Mouse (Mus musculus) heart, embryonic 13.5 days (tissue): ENCODE results near the gene Ston1. TPM values are rescaled to one million over a fixed set of nuclear protein-coding genes. Genes with fewer than 3 reads are reported as not detected.

Experiments used
- ATAC-seq: fragments of 200-750 bp; cut with Nextera tagmentation; 2 replicates; pipeline ENCODE4 v1.8.0; 2017; ENCODE audit warnings: moderate TSS enrichment; ENCODE audit not compliant: insufficient number of reproducible peaks, low FRiP score, low TSS enrichment; ENCODE audit errors: extremely low read depth
- H3K27ac ChIP-seq: fragments of 300-500 bp; sonication (generic); replicated peaks from 2 replicates; pipeline ENCODE4 v1.5.1; 2015; ENCODE audit warnings: moderate library complexity, mild to moderate bottlenecking, inconsistent platforms
- H3K27me3 ChIP-seq: fragments of 300-500 bp; sonication (generic); replicated peaks from 2 replicates; pipeline ENCODE4 v1.6.1; 2015; ENCODE audit warnings: mild to moderate bottlenecking, inconsistent platforms
- H3K36me3 ChIP-seq: fragments of 300-500 bp; sonication (generic); 2 replicates; pipeline ENCODE4 v1.6.1; 2015; ENCODE audit warnings: mild to moderate bottlenecking, inconsistent platforms
- H3K4me1 ChIP-seq: fragments of 300-500 bp; sonication (generic); 2 replicates; pipeline ENCODE4 v1.6.1; 2015; ENCODE audit warnings: inconsistent platforms
- H3K4me2 ChIP-seq: fragments of 300-500 bp; sonication (generic); 2 replicates; pipeline ENCODE4 v1.6.1; 2015; ENCODE audit warnings: inconsistent platforms, mild to moderate bottlenecking, moderate library complexity
- H3K4me3 ChIP-seq: fragments of 300-500 bp; sonication (generic); 2 replicates; pipeline ENCODE4 v1.5.1; 2015; ENCODE audit warnings: moderate library complexity, mild to moderate bottlenecking, inconsistent platforms
- H3K9ac ChIP-seq: fragments of 300-500 bp; sonication (generic); 2 replicates; pipeline ENCODE4 v1.6.1; 2015; ENCODE audit warnings: inconsistent platforms, mild to moderate bottlenecking, moderate library complexity
- H3K9me3 ChIP-seq: fragments of 300-500 bp; sonication (generic); 2 replicates; pipeline ENCODE4 v1.6.1; 2016; ENCODE audit warnings: inconsistent platforms
- WGBS: fragments of 180-500 bp; shearing (Covaris S2); methylation state at CpG from one replicate; pipeline ENCODE4 v1.1.7; 2015; ENCODE audit warnings: mixed read lengths; 5-methylcytosine and 5-hydroxymethylcytosine counted together
- polyA plus RNA-seq: library from polyadenylated mRNA; unstranded; fragments of >200 nt; fragmentation: Nextera tagmentation; extraction: Ambion mirVana; gene quantifications from 2 replicates; pipeline ENCODE4 v1.2.1, GENCODE M21; 2015

Ston1 gene
- polyA plus RNA-seq, 1 experiment from 2014 or later = 6.4 TPM

DNA sequence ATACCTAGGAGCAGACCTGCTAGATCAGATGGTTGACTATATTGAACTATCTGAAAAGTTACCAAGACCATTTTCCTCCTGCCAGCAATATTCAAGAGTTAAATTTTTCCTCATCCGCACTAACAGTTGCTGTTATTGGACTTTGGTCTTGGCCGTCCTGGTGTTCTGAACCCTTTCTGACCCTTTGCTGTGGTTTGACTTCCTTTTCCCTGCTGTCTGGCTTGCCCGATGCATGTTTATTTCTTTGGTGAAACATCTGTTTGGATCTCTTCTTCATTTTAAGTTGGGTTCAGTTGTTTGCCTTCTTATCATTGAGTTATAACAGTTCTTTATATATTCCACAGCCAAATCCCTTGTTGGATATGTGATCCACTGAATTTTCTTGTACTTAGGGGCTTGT is 33.9 kb upstream of the Ston1 start:
- Histone ChIP-seq H3K36me3 (peaks cover 60% of the 10 kb centered on the region), H3K27ac (no peak overlapping the region), H3K4me2 (no peak overlapping the region), H3K27me3 (no peaks in the 10 kb centered on the region), H3K9ac (no peak overlapping the region), H3K4me1 (peaks cover 5% of the 10 kb centered on the region), H3K4me3 (no peak overlapping the region), H3K9me3 (no peaks in the 10 kb centered on the region)
- no peak for ATAC-seq
- 76% methylated on average over 3 of the region's 3 CpGs for WGBS

DNA sequence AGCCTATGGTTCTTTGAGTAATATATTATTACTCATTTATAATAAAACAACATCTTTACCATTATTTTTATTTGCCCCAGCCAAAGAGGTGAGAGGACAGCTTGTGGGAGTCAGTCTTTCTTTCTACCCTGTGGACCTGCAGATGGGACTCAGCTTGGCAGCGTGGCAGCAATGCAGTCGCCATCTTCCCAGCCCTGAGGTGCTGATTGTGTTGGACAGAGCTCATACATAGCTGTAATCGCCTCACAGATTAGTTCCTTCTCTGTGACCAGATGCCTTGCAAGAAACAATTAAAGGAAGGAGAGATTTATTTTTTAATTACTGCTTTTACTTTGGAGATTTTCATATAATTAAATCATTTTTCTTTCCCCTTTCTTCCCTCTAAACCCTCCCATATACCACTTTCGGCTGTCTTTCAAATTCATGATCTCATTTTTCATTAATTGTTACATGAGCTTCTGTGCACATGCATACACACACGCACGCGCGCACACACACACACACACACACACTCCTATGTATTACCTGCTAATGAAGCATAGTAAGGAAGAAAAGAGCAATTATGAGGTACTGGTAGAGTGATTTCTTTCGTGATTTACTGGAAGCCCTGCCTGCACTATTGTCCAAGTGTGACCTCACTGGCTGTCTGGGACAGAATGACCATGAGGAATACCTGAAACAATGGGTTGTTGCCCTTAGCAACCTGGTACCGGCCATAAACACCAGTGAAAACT is 27.5 kb upstream of the Ston1 start:
- no peak overlapping the region for H3K27ac ChIP-seq
- H3K9me3 ChIP-seq = no peaks in the 10 kb centered on the region; the same call in 1 of the 2 replicates
- H3K4me1 ChIP-seq = no peaks in the 10 kb centered on the region
- H3K4me3 ChIP-seq = no peak overlapping the region
- no peak overlapping the region for H3K4me2 ChIP-seq
- WGBS = 80% methylated on average over 10 of the region's 10 CpGs
- H3K36me3 ChIP-seq = peaks cover 83% of the 10 kb centered on the region
- H3K27me3 ChIP-seq = no peaks in the 10 kb centered on the region
- no peak overlapping the region for H3K9ac ChIP-seq
- ATAC-seq = no peak

DNA sequence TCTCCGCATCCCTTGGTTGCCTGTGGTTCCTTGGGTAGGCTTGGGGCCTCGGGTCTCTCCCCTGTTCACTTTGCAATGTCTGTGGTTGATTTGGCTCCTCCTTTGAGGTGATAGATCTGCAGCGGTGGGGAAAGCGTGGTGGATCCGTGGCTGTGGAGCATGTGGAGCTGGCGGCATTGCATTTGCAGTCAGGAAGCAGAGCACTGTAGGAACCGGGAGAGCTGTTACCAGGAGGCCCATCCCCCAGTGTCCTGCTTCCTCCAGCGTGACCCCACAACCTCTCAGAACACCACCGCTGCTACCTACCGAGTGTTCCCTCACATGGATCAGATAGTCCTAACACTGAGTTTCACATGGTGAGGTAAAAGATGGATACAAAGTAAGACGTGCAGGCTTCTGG is 26.7 kb upstream of the Ston1 start:
- no peak for ATAC-seq
- H3K9me3 ChIP-seq = no peaks in the 10 kb centered on the region; the same call in 1 of the 2 replicates
- no peak overlapping the region for H3K4me3 ChIP-seq
- no peak overlapping the region for H3K27ac ChIP-seq
- no peaks in the 10 kb centered on the region for H3K4me1 ChIP-seq
- 78% methylated on average over 11 of the region's 11 CpGs for WGBS
- no peaks in the 10 kb centered on the region for H3K27me3 ChIP-seq
- H3K4me2 ChIP-seq = no peak overlapping the region
- peaks cover 83% of the 10 kb centered on the region for H3K36me3 ChIP-seq
- no peak overlapping the region for H3K9ac ChIP-seq

DNA sequence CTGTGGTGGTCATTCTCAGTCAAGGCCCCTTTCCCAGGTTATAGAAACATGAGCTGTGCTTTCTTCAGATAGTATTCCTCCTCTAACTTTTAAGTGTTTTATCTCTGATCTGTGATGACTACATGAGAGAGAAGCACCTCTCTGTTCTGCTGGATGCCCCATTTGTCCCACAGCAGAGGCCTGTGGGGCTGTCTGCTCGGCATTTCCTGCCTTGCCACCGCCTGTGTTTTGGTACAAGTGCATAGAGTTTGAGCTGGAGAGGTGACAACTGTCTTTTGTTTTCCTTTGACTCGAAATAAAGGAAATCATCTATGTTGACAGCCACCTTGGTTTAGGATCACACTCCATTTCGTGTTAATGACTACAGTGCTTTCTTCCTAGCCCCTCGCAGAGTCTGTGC is 22.7 kb upstream of the Ston1 start:
- Histone ChIP-seq H3K9me3 (no peaks in the 10 kb centered on the region; the same call in 1 of the 2 replicates), H3K9ac (no peak overlapping the region), H3K27me3 (no peaks in the 10 kb centered on the region), H3K4me1 (no peaks in the 10 kb centered on the region), H3K4me2 (no peak overlapping the region), H3K36me3 (peaks cover 79% of the 10 kb centered on the region), H3K27ac (no peak overlapping the region), H3K4me3 (no peak overlapping the region)
- ATAC-seq = no peak
- 55% methylated on average over 5 of the region's 5 CpGs for WGBS

DNA sequence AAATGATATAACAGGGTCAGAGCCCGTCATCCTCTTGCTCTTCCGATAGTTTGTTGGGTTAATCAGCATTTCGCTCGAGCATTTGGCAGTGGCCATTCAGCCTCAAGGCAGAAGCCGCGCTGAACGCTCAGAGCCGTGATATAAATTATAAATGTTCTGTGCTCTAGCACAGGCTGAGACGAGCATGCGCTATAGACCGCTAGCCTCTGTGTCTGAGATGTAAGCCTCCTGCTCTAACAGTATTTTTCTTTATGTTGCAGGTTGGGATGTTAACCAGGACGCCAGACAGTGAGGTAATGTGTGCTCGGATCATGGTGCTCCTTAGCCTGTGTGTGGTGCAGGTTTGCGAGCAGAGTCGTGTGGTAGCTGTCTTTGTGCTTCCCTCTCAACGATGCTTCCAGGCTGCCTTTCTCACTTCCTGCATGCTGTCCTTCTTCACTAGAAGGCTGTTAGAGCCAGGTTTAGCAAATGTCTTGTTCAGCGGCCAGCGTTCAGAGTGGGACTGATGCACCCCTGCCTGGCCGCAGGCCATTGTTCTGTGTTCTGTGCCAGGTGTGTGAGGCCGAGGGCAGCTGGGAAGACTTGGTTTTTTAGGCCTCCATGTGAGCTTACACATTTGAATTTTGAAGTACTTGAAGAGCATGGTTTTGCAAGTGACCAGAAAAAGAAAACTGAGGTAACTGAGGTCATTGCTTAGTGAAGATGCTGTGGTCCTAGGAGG is 18.8 kb upstream of the Ston1 start:
- no peaks in the 10 kb centered on the region for H3K9me3 ChIP-seq
- no peak overlapping the region for H3K27ac ChIP-seq
- ATAC-seq = no peak
- H3K4me1 ChIP-seq = no peaks in the 10 kb centered on the region
- 91% methylated on average over 20 of the region's 20 CpGs for WGBS
- peaks cover 79% of the 10 kb centered on the region for H3K36me3 ChIP-seq
- no peak overlapping the region for H3K4me3 ChIP-seq
- H3K4me2 ChIP-seq = no peak overlapping the region
- H3K9ac ChIP-seq = no peak overlapping the region
- H3K27me3 ChIP-seq = no peaks in the 10 kb centered on the region

DNA sequence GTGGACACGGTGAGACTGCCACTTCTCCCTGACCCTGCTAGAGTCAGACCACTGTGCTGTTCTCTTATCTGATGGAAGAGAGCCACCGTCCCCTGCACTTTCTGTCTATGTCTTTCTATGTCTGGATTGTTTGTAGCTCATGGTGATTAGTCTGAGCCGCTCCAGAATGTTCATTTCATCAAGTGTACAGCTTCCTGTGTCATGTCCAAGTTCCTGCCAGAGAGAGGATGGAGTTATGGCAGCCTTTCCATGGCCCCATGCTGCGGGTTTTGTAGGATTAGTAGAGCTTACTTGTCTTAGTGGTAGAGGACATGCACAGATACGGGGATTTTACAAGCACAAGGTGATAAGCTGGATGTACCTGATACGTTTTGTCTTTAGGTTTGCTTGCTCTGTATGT is 16.9 kb upstream of the Ston1 start:
- Histone ChIP-seq H3K9me3 (peaks cover 7% of the 10 kb centered on the region; the same call in 1 of the 2 replicates), H3K4me3 (no peak overlapping the region), H3K27ac (no peak overlapping the region), H3K4me1 (no peaks in the 10 kb centered on the region), H3K9ac (no peak overlapping the region), H3K36me3 (peaks cover 89% of the 10 kb centered on the region), H3K27me3 (no peaks in the 10 kb centered on the region), H3K4me2 (no peak overlapping the region)
- no peak for ATAC-seq
- WGBS = 64% methylated on average over 6 of the region's 6 CpGs

DNA sequence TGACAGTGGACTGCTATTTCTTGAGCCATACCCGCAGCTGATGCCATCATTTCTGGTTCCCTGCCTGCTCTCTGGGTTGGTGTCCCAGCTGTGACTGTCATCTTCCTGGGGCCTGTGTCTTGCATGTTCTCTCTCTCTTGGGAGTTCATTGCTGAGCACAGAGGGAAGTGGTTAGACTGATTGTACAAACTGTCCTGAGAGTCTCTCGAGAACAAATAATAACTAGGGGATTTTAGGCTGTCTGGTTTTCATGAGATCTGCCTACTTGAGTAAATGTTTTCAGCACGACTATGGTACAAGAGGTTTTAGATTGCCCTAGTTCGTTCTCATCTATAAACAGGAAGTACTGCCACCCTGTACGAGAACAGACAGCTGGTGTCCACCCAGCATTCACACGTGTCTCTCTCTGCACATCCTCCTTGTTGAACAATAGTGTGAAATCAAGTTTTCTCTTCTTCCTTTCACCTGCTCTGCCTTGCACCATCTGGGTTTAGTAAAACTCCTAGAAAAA is 15.9 kb upstream of the Ston1 start:
- Histone ChIP-seq H3K9me3 (peaks cover 7% of the 10 kb centered on the region; the same call in 1 of the 2 replicates), H3K9ac (no peak overlapping the region), H3K27ac (no peak overlapping the region), H3K36me3 (peaks cover 89% of the 10 kb centered on the region), H3K27me3 (no peaks in the 10 kb centered on the region), H3K4me2 (no peak overlapping the region), H3K4me1 (no peaks in the 10 kb centered on the region), H3K4me3 (no peak overlapping the region)
- 63% methylated on average over 6 of the region's 6 CpGs for WGBS
- ATAC-seq = no peak

DNA sequence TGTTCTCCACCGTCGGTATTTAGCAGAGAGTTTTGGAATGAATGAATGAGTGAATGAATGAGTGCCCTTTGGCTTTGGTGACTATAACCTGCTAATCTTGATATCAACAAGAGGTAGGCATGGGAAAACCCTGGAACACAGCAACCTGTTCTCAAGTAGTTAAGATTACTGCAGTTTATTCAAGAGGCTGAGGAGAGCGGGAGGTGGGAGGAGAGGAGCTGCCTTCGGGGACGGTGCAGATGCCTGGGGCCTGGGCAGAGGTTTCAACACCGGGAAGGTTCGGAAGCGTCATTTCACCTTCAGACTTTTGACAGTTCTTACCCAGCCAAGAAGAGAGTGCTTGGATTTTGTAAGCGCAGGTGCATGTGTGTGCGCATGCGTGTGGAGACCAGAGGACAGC is 14.5 kb upstream of the Ston1 start:
- Histone ChIP-seq H3K4me2 (no peak overlapping the region), H3K4me1 (no peaks in the 10 kb centered on the region), H3K36me3 (peaks cover 87% of the 10 kb centered on the region), H3K4me3 (no peak overlapping the region), H3K9ac (no peak overlapping the region), H3K27me3 (no peaks in the 10 kb centered on the region), H3K9me3 (peaks cover 7% of the 10 kb centered on the region; the same call in 1 of the 2 replicates), H3K27ac (no peak overlapping the region)
- 85% methylated on average over 11 of the region's 11 CpGs for WGBS
- ATAC-seq = no peak

DNA sequence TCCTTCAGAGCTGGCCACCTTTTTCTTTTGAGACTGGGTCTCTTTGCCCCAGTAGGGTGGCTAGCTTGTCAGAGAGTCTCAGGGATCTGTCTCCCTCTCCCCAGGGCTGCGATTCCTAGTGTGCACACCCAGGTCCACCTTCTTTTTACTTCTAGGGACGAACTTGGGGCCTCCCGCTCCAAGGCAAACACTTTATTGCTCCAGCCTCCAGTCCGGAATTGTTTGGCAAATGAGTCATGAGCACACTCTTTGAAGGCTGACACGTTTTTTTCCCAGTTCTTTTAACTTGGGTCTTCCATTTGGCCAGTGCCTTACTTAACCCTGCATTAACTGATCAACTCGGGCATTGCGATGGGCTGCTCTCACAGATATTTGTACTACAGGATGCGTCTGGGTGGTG is 14.1 kb upstream of the Ston1 start:
- ATAC-seq = no peak
- no peak overlapping the region for H3K4me2 ChIP-seq
- no peak overlapping the region for H3K9ac ChIP-seq
- H3K4me3 ChIP-seq = no peak overlapping the region
- H3K27ac ChIP-seq = no peak overlapping the region
- no peaks in the 10 kb centered on the region for H3K4me1 ChIP-seq
- no peaks in the 10 kb centered on the region for H3K27me3 ChIP-seq
- peaks cover 88% of the 10 kb centered on the region for H3K36me3 ChIP-seq
- H3K9me3 ChIP-seq = peaks cover 7% of the 10 kb centered on the region; the same call in 1 of the 2 replicates
- 82% methylated on average over 8 of the region's 8 CpGs for WGBS

DNA sequence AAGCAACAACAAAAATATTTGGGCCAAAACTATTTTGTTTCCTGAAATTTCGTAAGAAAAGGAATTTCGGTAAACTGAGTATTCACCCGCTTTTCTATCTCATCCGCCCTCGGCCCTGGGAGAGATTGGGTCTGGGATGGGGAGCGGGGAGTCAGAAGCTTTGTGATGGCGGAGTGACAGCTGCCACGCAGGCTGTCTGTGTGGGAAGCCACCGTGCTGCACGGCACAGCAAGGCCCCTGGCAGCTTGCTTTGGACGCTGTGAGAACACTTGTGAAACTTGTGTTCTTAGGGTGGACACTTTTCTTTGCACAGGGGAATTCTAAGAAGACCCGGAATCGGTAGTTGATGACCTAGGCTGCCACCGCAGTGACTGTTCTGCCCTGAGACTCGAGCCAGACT is 10.1 kb upstream of the Ston1 start:
- Histone ChIP-seq H3K27me3 (no peaks in the 10 kb centered on the region), H3K9me3 (peaks cover 7% of the 10 kb centered on the region; the same call in 1 of the 2 replicates), H3K4me1 (no peaks in the 10 kb centered on the region), H3K4me2 (no peak overlapping the region), H3K36me3 (peaks cover 78% of the 10 kb centered on the region), H3K27ac (no peak overlapping the region), H3K4me3 (no peak overlapping the region), H3K9ac (no peak overlapping the region)
- WGBS = 67% methylated on average over 15 of the region's 15 CpGs
- no peak for ATAC-seq

DNA sequence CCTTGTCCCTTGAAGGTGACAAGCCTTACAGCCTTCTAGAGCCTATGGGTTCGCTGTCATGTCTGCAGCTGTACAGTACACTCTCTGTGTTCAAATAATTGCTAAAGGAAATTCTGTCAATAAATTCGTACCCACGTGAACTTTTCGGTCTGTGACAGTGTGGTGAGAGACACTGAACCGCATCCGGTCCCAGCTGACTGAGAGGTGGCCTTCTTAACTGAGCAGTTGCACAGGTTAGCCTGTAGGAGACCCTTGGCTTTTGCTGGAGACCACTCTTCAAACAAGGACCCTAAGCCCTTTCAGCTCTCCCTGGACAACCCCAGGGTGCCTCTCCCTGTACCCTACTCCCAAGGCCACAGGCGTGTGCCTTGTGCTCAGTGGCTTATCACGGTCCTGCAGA is 9.3 kb upstream of the Ston1 start:
- Histone ChIP-seq H3K9ac (no peak overlapping the region), H3K36me3 (peaks cover 69% of the 10 kb centered on the region), H3K4me2 (no peak overlapping the region), H3K9me3 (peaks cover 7% of the 10 kb centered on the region; the same call in 1 of the 2 replicates), H3K27ac (no peak overlapping the region), H3K27me3 (no peaks in the 10 kb centered on the region), H3K4me3 (no peak overlapping the region), H3K4me1 (no peaks in the 10 kb centered on the region)
- 86% methylated on average over 8 of the region's 8 CpGs for WGBS
- ATAC-seq = no peak
